8 mouse cellular contexts compared by ENCODE assay signal in genomic region chr1:92473165-92474041, GRCm38 (mm10). TPM values are rescaled to one million over a fixed set of nuclear protein-coding genes. Genes with fewer than 3 reads are reported as not detected.
DNase-seq lines count a peak whose midpoint lies in the region; ATAC-seq and TF ChIP-seq lines count a peak whose summit lies in the region.

Gene Ndufa10, minus strand, starts transcription at chr1:92473860.

- H3K4me3 ChIP-seq in E14TG2a.4 (replicated peaks; ENCODE audit: low read length), result peak within 1 kb of the TSS; percentile 99
- H3K4me3 ChIP-seq in forebrain, embryonic 12.5 days (replicated peaks), result peak within 1 kb of the TSS; percentile 97
- H3K4me3 ChIP-seq in heart, postnatal 0 days (ENCODE audit: low read depth, low read length), result peak within 1 kb of the TSS; percentile 83
- peak within 1 kb of the TSS; percentile 95 for H3K4me3 ChIP-seq in liver, embryonic 16.5 days (ENCODE audit: low read depth, low read length)
- H3K4me3 ChIP-seq in neural tube, embryonic 13.5 days, result peak within 1 kb of the TSS; percentile 94
- H3K4me3 ChIP-seq in testis, adult 2 months (ENCODE audit: control insufficient read depth, low read depth, low read length), result peak within 1 kb of the TSS; percentile 82

- H3K9ac ChIP-seq in forebrain, embryonic 12.5 days, result peak within 1 kb of the TSS; percentile 90
- peak within 1 kb of the TSS; percentile 90 for H3K9ac ChIP-seq in heart, postnatal 0 days (replicated peaks; ENCODE audit: low read depth, low read length)
- peak within 1 kb of the TSS; percentile 93 for H3K9ac ChIP-seq in liver, embryonic 16.5 days (ENCODE audit: low read depth, low read length)
- peak within 1 kb of the TSS; percentile 94 for H3K9ac ChIP-seq in neural tube, embryonic 13.5 days

- peak; percentile 46; the same call in 1 of the 2 replicates for TF ChIP-seq EP300 in heart, postnatal 0 days (IDR thresholded peaks at IDR 0.05; ENCODE audit: low read depth)

- H3K9me3 ChIP-seq in E14TG2a.4 (ENCODE audit: low read length), result no peaks in the 10 kb centered on the region
- H3K9me3 ChIP-seq in forebrain, embryonic 12.5 days, result no peaks in the 10 kb centered on the region
- H3K9me3 ChIP-seq in heart, postnatal 0 days (replicated peaks; ENCODE audit: control insufficient read depth, low read length), result no peaks in the 10 kb centered on the region
- no peaks in the 10 kb centered on the region for H3K9me3 ChIP-seq in liver, embryonic 16.5 days (replicated peaks; ENCODE audit: control insufficient read depth, low read length)
- no peaks in the 10 kb centered on the region for H3K9me3 ChIP-seq in neural tube, embryonic 13.5 days

- peak; percentile 96 for ATAC-seq in forebrain, embryonic 12.5 days (ENCODE audit: low FRiP score)
- peak; percentile 89 for ATAC-seq in heart, postnatal 0 days (ENCODE audit: insufficient read depth, low read depth)
- peak; percentile 90 for ATAC-seq in liver, embryonic 16.5 days (ENCODE audit: low read depth)
- peak; percentile 95 for ATAC-seq in neural tube, embryonic 13.5 days (ENCODE audit: low read depth)

- TF ChIP-seq CTCF in E14TG2a.4 (conservative IDR thresholded peaks at IDR 0.05; ENCODE audit: low read length), result no peak
- no peak for TF ChIP-seq CTCF in heart, postnatal 0 days (IDR thresholded peaks at IDR 0.05; ENCODE audit: low read depth)
- TF ChIP-seq CTCF in testis, adult 2 months (IDR thresholded peaks at IDR 0.05; ENCODE audit: control insufficient read depth, insufficient read depth, insufficient replicate concordance, low read depth, low read length), result no peak

- WGBS in forebrain, embryonic 12.5 days, result 1% methylated on average over 67 of the region's 67 CpGs
- under 1% methylated on average over 65 of the region's 67 CpGs for WGBS in heart, postnatal 0 days
- under 1% methylated on average over 67 of the region's 67 CpGs for WGBS in liver, embryonic 16.5 days (ENCODE audit: insufficient replicate concordance)
- under 1% methylated on average over 67 of the region's 67 CpGs for WGBS in neural tube, embryonic 13.5 days

- peak; percentile 72 for TF ChIP-seq POLR2A in testis, adult 2 months (IDR thresholded peaks at IDR 0.05; ENCODE audit: control insufficient read depth, low read depth, low read length)

- H3K27ac ChIP-seq in forebrain, embryonic 12.5 days, result peak within 1 kb of the TSS; percentile 59
- H3K27ac ChIP-seq in heart, postnatal 0 days (ENCODE audit: low read depth), result peak within 1 kb of the TSS; percentile 81
- peak within 1 kb of the TSS; percentile 64 for H3K27ac ChIP-seq in liver, embryonic 16.5 days (ENCODE audit: low read length)
- peak within 1 kb of the TSS; percentile 84 for H3K27ac ChIP-seq in neural tube, embryonic 13.5 days (replicated peaks)
- peak within 1 kb of the TSS; percentile 33 for H3K27ac ChIP-seq in testis, adult 2 months (ENCODE audit: control insufficient read depth, insufficient read depth, low read depth, low read length)

- peak; percentile 92 for DNase-seq in c-Kit-positive CD71-positive TER-119-positive erythroid progenitor cells, embryonic 14.5 days (ENCODE audit: low spot score)
- DNase-seq in heart, postnatal 0 days (ENCODE audit: low spot score), result peak; percentile 81
- DNase-seq in kidney, postnatal 4 days, result peak; percentile 97 to 98

- peaks cover 33% of the 10 kb centered on the region for H3K36me3 ChIP-seq in E14TG2a.4 (ENCODE audit: insufficient read depth, low read length)
- peaks cover 26% of the 10 kb centered on the region for H3K36me3 ChIP-seq in forebrain, embryonic 12.5 days (replicated peaks)
- H3K36me3 ChIP-seq in heart, postnatal 0 days (replicated peaks; ENCODE audit: control insufficient read depth, insufficient read depth, low read length), result peaks cover 26% of the 10 kb centered on the region
- H3K36me3 ChIP-seq in liver, embryonic 16.5 days (ENCODE audit: control insufficient read depth, insufficient read depth), result peaks cover 9% of the 10 kb centered on the region
- peaks cover 26% of the 10 kb centered on the region for H3K36me3 ChIP-seq in neural tube, embryonic 13.5 days
- no peaks in the 10 kb centered on the region for H3K36me3 ChIP-seq in testis, adult 2 months (ENCODE audit: control insufficient read depth, insufficient read depth, low read length)

- H3K4me2 ChIP-seq in forebrain, embryonic 12.5 days, result peak within 1 kb of the TSS; percentile 86
- peak within 1 kb of the TSS; percentile 82 for H3K4me2 ChIP-seq in heart, postnatal 0 days (ENCODE audit: low read depth, low read length)
- H3K4me2 ChIP-seq in liver, embryonic 16.5 days (ENCODE audit: low read depth, low read length), result peak within 1 kb of the TSS; percentile 92
- peak within 1 kb of the TSS; percentile 84 for H3K4me2 ChIP-seq in neural tube, embryonic 13.5 days

- H3K4me1 ChIP-seq in E14TG2a.4 (replicated peaks; ENCODE audit: low read depth, low read length), result peaks cover 19% of the 10 kb centered on the region
- peaks cover 15% of the 10 kb centered on the region for H3K4me1 ChIP-seq in forebrain, embryonic 12.5 days
- peaks cover 13% of the 10 kb centered on the region; the same call in 1 of the 2 replicates for H3K4me1 ChIP-seq in heart, postnatal 0 days (ENCODE audit: control insufficient read depth, insufficient read depth)
- peaks cover 9% of the 10 kb centered on the region for H3K4me1 ChIP-seq in liver, embryonic 16.5 days (ENCODE audit: control insufficient read depth, low read depth, low read length)
- H3K4me1 ChIP-seq in neural tube, embryonic 13.5 days (replicated peaks), result peaks cover 18% of the 10 kb centered on the region
- H3K4me1 ChIP-seq in testis, adult 2 months (ENCODE audit: control insufficient read depth, insufficient read depth, low read length), result peaks cover 7% of the 10 kb centered on the region

- no peaks in the 10 kb centered on the region for H3K27me3 ChIP-seq in E14TG2a.4 (ENCODE audit: insufficient read depth, low read length)
- H3K27me3 ChIP-seq in forebrain, embryonic 12.5 days, result peaks cover 3% of the 10 kb centered on the region; the same call in 1 of the 2 replicates
- no peaks in the 10 kb centered on the region for H3K27me3 ChIP-seq in heart, postnatal 0 days (ENCODE audit: control insufficient read depth, insufficient read depth, low read length)
- no peaks in the 10 kb centered on the region for H3K27me3 ChIP-seq in liver, embryonic 16.5 days (ENCODE audit: control insufficient read depth, insufficient read depth, low read depth, low read length)
- H3K27me3 ChIP-seq in neural tube, embryonic 13.5 days, result peaks cover 8% of the 10 kb centered on the region
- no peaks in the 10 kb centered on the region for H3K27me3 ChIP-seq in testis, adult 2 months (ENCODE audit: control insufficient read depth, insufficient read depth, low read length)

RNA-seq across cellular contexts. Expression of gene Ndufa10, which starts in this region (rescaled TPM):
- polyA plus RNA-seq in forebrain, embryonic 12.5 days (2016; fragmentation: Nextera tagmentation; extraction: Ambion mirVana), result 228 and 234 TPM in 2 replicates
- total RNA-seq in heart, postnatal 0 days (2014; rRNA removed; ENCODE audit: low replicate concordance), result 575 and 686 TPM in 2 replicates
- polyA plus RNA-seq in heart, postnatal 0 days (2015; fragmentation: Nextera tagmentation; extraction: Ambion mirVana), result 1,020 and 1,029 TPM in 2 replicates
- polyA plus RNA-seq in liver, embryonic 16.5 days (2015; fragmentation: Nextera tagmentation; extraction: Ambion mirVana), result 137 and 143 TPM in 2 replicates
- 313 and 317 TPM in 2 replicates for polyA plus RNA-seq in neural tube, embryonic 13.5 days (2015; fragmentation: Nextera tagmentation; extraction: Ambion mirVana)
- 30.1 and 33.5 TPM in 2 replicates for polyA plus RNA-seq in testis, adult 2 months (2012; rRNA removed)

Comparison
In these comparisons a context has a peak if more than half of its experiments do, and no peak if none do; other contexts are left out.
1. Peak in every context shown above with its lines: DNase-seq, ATAC-seq, H3K4me3 ChIP-seq and H3K27ac ChIP-seq.
2. H3K27ac ChIP-seq: peak in every context shown above with its lines; median percentile 84 in neural tube, embryonic 13.5 days; 81 in heart, postnatal 0 days; 64 in liver, embryonic 16.5 days; 59 in forebrain, embryonic 12.5 days; 33 in testis, adult 2 months.